Mouse (Mus musculus) testis, adult 2 months (tissue): Measurements from ENCODE around the gene 1700023F06Rik. TPM values are rescaled to one million over a fixed set of nuclear protein-coding genes. Genes with fewer than 3 reads are reported as not detected.

Experiments
- H3K27ac ChIP-seq: fragments of 200-500 bp; 2 replicates; pipeline ENCODE4 v1.5.1; 2012; ENCODE audit warnings: low read depth, low read length; ENCODE audit not compliant: control insufficient read depth, insufficient read depth
- H3K27me3 ChIP-seq: fragments of 200-500 bp; 2 replicates; pipeline ENCODE4 v1.6.1; 2012; ENCODE audit warnings: mild to moderate bottlenecking, low read length, moderate library complexity; ENCODE audit not compliant: control insufficient read depth, insufficient read depth
- H3K36me3 ChIP-seq: fragments of 200-500 bp; 2 replicates; pipeline ENCODE4 v1.6.1; 2012; ENCODE audit warnings: mild to moderate bottlenecking, low read length; ENCODE audit not compliant: control insufficient read depth, insufficient read depth
- H3K4me1 ChIP-seq: fragments of 200-500 bp; 2 replicates; pipeline ENCODE4 v1.6.1; 2012; ENCODE audit warnings: low read length; ENCODE audit not compliant: control insufficient read depth, insufficient read depth
- H3K4me3 ChIP-seq: fragments of 200-500 bp; 2 replicates; pipeline ENCODE4 v1.5.1; 2012; ENCODE audit warnings: low read depth, mild to moderate bottlenecking, low read length, moderate library complexity, mixed read lengths; ENCODE audit not compliant: control insufficient read depth
- CTCF ChIP-seq: fragments of 200-500 bp; IDR thresholded peaks from 2 replicates; pipeline ENCODE4 v1.5.1; 2012; ENCODE audit warnings: low read depth, mild to moderate bottlenecking, inconsistent platforms, low read length, moderate library complexity; ENCODE audit not compliant: control insufficient read depth, insufficient read depth, insufficient replicate concordance
- POLR2A ChIP-seq: fragments of 200-500 bp; IDR thresholded peaks from 2 replicates; pipeline ENCODE4 v1.6.1; 2012; ENCODE audit warnings: low read depth, mild to moderate bottlenecking, inconsistent platforms, low read length, moderate library complexity; ENCODE audit not compliant: control insufficient read depth
- polyA plus RNA-seq: library from polyadenylated mRNA; depleted of rRNA; stranded (reverse); fragments of >200 nt; gene quantifications from 2 replicates; pipeline ENCODE4 v1.2.3, GENCODE M21; 2012

The 1700023F06Rik gene
- polyA plus RNA-seq, 1 experiment = 451 TPM

GRCm38 (mm10) chr11:103221437-103221836, 13.1 kb upstream of the 1700023F06Rik start:
- H3K27me3 ChIP-seq = no peaks in the 10 kb centered on the region
- TF ChIP-seq POLR2A (no peak), CTCF (no peak)
- no peak overlapping the region for H3K4me3 ChIP-seq
- no peaks in the 10 kb centered on the region for H3K36me3 ChIP-seq
- no peak overlapping the region for H3K27ac ChIP-seq
- peaks cover 2% of the 10 kb centered on the region; the same call in 1 of the 2 replicates for H3K4me1 ChIP-seq

DNA sequence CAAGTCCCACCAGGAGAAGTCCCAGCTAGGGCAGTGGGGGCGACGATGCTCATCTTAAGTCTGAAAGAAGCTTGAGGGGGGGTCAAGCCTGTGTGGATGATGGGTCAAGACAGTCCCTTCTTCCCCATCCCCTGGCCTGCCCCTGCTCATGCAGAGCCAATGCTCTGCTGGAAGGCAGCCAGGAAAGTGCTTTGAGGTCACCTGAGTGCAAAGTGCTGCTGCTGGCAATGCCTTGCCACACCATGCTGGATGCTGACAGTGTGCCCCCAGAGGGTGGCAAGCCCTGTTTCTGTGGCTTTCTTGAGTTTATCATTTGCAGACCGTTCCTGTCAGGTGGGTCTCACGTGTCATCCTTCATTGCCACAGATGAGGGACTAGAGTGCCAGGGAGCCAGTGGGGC, 11.6 kb upstream of the 1700023F06Rik start:
- H3K4me1 ChIP-seq = peaks cover 2% of the 10 kb centered on the region; the same call in 1 of the 2 replicates
- no peak overlapping the region for H3K27ac ChIP-seq
- peak overlapping the region; percentile 78 for H3K4me3 ChIP-seq
- no peaks in the 10 kb centered on the region for H3K36me3 ChIP-seq
- no peak for TF ChIP-seq POLR2A
- TF ChIP-seq CTCF = no peak
- no peaks in the 10 kb centered on the region for H3K27me3 ChIP-seq

DNA sequence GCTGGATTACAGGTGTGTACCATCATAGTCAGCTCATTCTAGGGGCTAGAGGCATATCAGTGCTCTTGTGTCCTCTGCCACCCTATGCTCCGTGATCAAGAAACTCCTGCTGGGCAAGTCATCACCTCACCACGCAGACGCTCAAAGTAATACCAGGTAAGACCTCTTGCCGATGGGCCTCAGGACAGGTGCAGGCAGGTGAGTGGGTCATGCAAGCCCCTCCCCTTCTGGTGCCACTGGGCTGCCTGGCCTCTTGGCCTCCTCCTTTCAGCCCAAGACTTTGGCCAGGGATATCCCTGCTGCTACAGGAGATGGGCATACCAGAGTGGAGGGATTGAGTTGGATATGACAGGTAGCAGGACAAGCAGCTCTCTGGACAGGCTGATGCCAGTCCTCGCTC, 10.9 kb upstream of the 1700023F06Rik start:
- no peaks in the 10 kb centered on the region for H3K27me3 ChIP-seq
- H3K36me3 ChIP-seq = no peaks in the 10 kb centered on the region
- TF ChIP-seq POLR2A (no peak), CTCF (no peak)
- peak overlapping the region; percentile 78 for H3K4me3 ChIP-seq
- H3K4me1 ChIP-seq = peaks cover 2% of the 10 kb centered on the region; the same call in 1 of the 2 replicates
- H3K27ac ChIP-seq = no peak overlapping the region

- TF ChIP-seq POLR2A (no peak), CTCF (no peak)
- peaks cover 2% of the 10 kb centered on the region; the same call in 1 of the 2 replicates for H3K4me1 ChIP-seq
- H3K36me3 ChIP-seq = no peaks in the 10 kb centered on the region
- H3K4me3 ChIP-seq = peak overlapping the region; percentile 78
- H3K27ac ChIP-seq = no peak overlapping the region
- no peaks in the 10 kb centered on the region for H3K27me3 ChIP-seq
Measured at GRCm38 (mm10) chr11:103218517-103218901, 10.2 kb upstream of the 1700023F06Rik start.

DNA sequence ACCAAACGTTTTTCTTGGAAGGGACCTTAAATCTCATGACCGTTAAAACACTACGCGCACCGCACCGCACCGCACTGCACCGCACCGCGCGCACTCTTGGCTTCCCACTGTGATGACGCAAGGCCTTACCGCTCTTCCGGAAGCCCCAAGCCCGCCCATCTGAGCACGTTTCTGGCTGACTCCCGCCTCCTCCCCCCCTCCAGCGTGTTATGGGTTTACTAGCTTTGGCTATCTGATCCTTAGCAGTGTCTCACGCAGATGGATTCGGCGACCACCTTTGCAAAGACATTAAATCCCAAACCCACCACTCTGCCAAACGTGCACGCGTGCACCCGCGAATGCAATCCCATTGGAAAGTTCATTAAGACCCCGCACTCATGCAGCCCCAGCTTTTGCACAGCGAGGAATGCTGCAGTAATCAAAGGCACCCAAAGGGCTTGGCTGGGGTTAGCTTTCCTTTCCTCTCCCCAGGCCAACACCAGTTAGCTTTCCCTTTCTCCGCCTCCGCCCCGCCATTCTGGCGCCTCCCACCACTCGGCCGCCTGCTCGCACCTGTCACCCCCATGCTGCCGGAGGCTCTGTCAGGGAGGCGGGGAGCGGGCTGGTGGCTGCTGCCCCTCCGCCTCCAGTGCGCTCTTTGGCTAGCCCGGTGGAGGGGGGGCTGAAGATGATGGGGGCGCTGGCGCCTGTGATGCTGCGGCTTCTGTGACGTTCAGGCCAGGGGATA, 9.6 kb upstream of the 1700023F06Rik start, which contains the start of gene Spata32:
Gene Spata32, minus strand, starts transcription at position 643 of the 727 bp plus-strand sequence.
- H3K4me1 ChIP-seq = peaks cover 2% of the 10 kb centered on the region; the same call in 1 of the 2 replicates
- peak within 1 kb of the TSS; percentile 78 for H3K4me3 ChIP-seq
- H3K27ac ChIP-seq = no peak within 1 kb of the TSS
- TF ChIP-seq CTCF (no peak), POLR2A (peak; percentile 74; the same call in 1 of the 2 replicates)
- no peaks in the 10 kb centered on the region for H3K36me3 ChIP-seq
- no peaks in the 10 kb centered on the region for H3K27me3 ChIP-seq

GRCm38 (mm10) chr11:103215355-103215754, 7.0 kb upstream of the 1700023F06Rik start:
- H3K4me3 ChIP-seq = no peak overlapping the region
- no peak overlapping the region for H3K27ac ChIP-seq
- TF ChIP-seq POLR2A (no peak), CTCF (no peak)
- H3K4me1 ChIP-seq = peaks cover 2% of the 10 kb centered on the region; the same call in 1 of the 2 replicates
- no peaks in the 10 kb centered on the region for H3K36me3 ChIP-seq
- H3K27me3 ChIP-seq = no peaks in the 10 kb centered on the region

DNA sequence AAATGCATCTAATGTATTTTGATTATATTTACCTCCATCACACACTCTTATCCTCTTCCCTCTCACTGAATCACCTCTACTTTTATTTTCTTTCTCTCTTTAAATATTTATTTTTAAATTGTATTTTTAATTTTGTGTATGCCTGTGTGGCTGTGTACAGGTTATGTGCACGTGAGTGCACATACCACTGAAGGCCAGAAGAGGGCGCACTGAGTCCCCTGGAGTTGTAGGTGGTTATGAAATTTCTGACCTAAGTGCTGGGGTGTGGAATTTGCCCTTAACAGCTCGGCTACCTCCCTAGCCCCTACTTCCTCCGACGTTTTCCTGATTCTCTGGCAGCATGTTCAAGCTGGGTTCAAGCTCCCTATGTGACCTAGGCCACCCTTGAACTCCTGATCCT, 5.4 kb upstream of the 1700023F06Rik start:
- no peak for TF ChIP-seq POLR2A
- TF ChIP-seq CTCF = peak; percentile 39; the same call in 1 of the 2 replicates
- Histone ChIP-seq H3K27ac (no peak overlapping the region), H3K27me3 (no peaks in the 10 kb centered on the region), H3K4me1 (peaks cover 2% of the 10 kb centered on the region; the same call in 1 of the 2 replicates), H3K36me3 (no peaks in the 10 kb centered on the region), H3K4me3 (no peak overlapping the region)

DNA sequence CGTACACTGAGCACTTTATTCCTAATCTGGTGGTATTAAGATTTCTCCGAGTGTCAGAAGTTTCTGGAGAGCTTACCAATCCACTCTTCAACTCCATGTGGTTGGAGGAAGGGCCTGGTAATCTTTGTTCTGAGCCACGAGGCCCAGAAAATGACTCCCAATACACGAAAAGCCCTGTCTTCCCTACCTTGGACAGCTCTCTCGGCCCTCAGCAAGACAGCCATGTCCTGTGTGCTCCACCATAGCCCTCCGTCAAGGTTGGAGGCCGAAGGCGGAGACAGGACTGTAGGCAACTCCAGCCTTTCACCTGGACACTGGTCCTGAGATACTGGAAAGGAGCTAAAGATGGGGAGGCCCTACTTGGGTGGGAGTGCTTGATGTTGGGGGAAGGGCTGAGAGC, 1.9 kb upstream of the 1700023F06Rik start:
- TF ChIP-seq POLR2A (no peak), CTCF (no peak)
- Histone ChIP-seq H3K36me3 (no peaks in the 10 kb centered on the region), H3K27ac (no peak overlapping the region), H3K4me1 (no peaks in the 10 kb centered on the region), H3K27me3 (no peaks in the 10 kb centered on the region), H3K4me3 (peak overlapping the region; percentile 87)
